Mouse (Mus musculus) heart, postnatal 36 days (tissue): Measurements from ENCODE around the gene Gm21996. TPM values are rescaled to one million over a fixed set of nuclear protein-coding genes. Genes with fewer than 3 reads are reported as not detected.
"Not testable (repeated sequence)": the region's sequence is repeated elsewhere in the genome, so short reads cannot be mapped to it uniquely, and the experiment has no call there.

Source experiments
- DNase-seq, 2 experiments: peaks; one replicate each; pipeline ENCODE4 v3.0.0; 2021 to 2022
- intact Hi-C: fragments of 180-260 bp; cut with DNase I; formaldehyde crosslinking; loops from one replicate; pipeline ENCODE4 v1.15.1; 2025
- total RNA-seq, 2 experiments: library from RNA; stranded (reverse); gene quantifications; 2 replicates each; pipeline ENCODE4 v1.2.3; 2021

The Gm21996 gene
- total RNA-seq, result not detected

- intact Hi-C loops, DNase-seq: not testable (repeated sequence)
Observed at GRCm38 (mm10) chrY:89745432-89745831, at the start of gene Gm21996. Gene Gm21996 (minus strand): TSS chrY:89745532.
